Mouse (Mus musculus) embryonic fibroblast, embryonic 13.5 days (primary cell): ENCODE data around the gene Lrrc75b. TPM values are rescaled to one million over a fixed set of nuclear protein-coding genes. Genes with fewer than 3 reads are reported as not detected.
"Not testable (repeated sequence)": the region's sequence is repeated elsewhere in the genome, so short reads cannot be mapped to it uniquely, and the experiment has no call there.

Experiments
- H3K27ac ChIP-seq: 2 replicates; pipeline ENCODE4 v1.5.1; 2012; ENCODE audit warnings: low read length, control low read depth, inconsistent platforms; ENCODE audit not compliant: insufficient read depth
- H3K4me1 ChIP-seq: 2 replicates; pipeline ENCODE4 v1.6.1; 2011; ENCODE audit warnings: low read length; ENCODE audit not compliant: control insufficient read depth, insufficient read depth
- H3K4me3 ChIP-seq: 2 replicates; pipeline ENCODE4 v1.5.1; 2011; ENCODE audit warnings: mild to moderate bottlenecking, control low read depth, low read length; ENCODE audit not compliant: insufficient read depth
- CTCF ChIP-seq: IDR thresholded peaks from 2 replicates; pipeline ENCODE4 v1.5.1; 2011; ENCODE audit warnings: mild to moderate bottlenecking, control low read depth, low read length, moderate library complexity, borderline replicate concordance; ENCODE audit not compliant: insufficient read depth
- POLR2A ChIP-seq: IDR thresholded peaks from 2 replicates; pipeline ENCODE4 v1.6.1; 2011; ENCODE audit warnings: low read depth, mild to moderate bottlenecking, control low read depth, low read length, moderate library complexity
- polyA plus RNA-seq: library from polyadenylated mRNA; stranded (reverse); fragments of >200 nt; gene quantifications from 2 replicates; pipeline ENCODE4 v1.2.4, GENCODE M21; 2011; ENCODE audit warnings: low read depth; ENCODE audit not compliant: missing spikeins, insufficient read length

Lrrc75b gene
- polyA plus RNA-seq, 1 experiment: 3.2 TPM

GRCm38 (mm10) chr10:75536123-75536522 lies 24.0 kb downstream of the Lrrc75b start:
- Histone ChIP-seq H3K4me1 (peaks cover 3% of the 10 kb centered on the region; the same call in 1 of the 2 replicates), H3K4me3 (no peak overlapping the region), H3K27ac (no peak overlapping the region)
- TF ChIP-seq POLR2A: no peak
- no peak for TF ChIP-seq CTCF

- peaks cover 3% of the 10 kb centered on the region; the same call in 1 of the 2 replicates for H3K4me1 ChIP-seq
- TF ChIP-seq CTCF: no peak
- TF ChIP-seq POLR2A: no peak
- H3K27ac ChIP-seq: no peak overlapping the region
- H3K4me3 ChIP-seq: no peak overlapping the region
Measured at GRCm38 (mm10) chr10:75535423-75535822, 24.7 kb downstream of the Lrrc75b start.

GRCm38 (mm10) chr10:75534934-75535333 lies 25.2 kb downstream of the Lrrc75b start:
- Histone ChIP-seq H3K4me3 (no peak overlapping the region), H3K27ac (no peak overlapping the region), H3K4me1 (peaks cover 3% of the 10 kb centered on the region; the same call in 1 of the 2 replicates)
- no peak for TF ChIP-seq POLR2A
- no peak for TF ChIP-seq CTCF

- H3K27ac ChIP-seq: no peak overlapping the region
- H3K4me3 ChIP-seq: no peak overlapping the region
- H3K4me1 ChIP-seq: peaks cover 3% of the 10 kb centered on the region; the same call in 1 of the 2 replicates
- TF ChIP-seq CTCF (no peak), POLR2A (no peak)
Measured at GRCm38 (mm10) chr10:75534216-75534615, 25.9 kb downstream of the Lrrc75b start.

- TF ChIP-seq CTCF: no peak
- no peak for TF ChIP-seq POLR2A
- H3K4me3 ChIP-seq: no peak overlapping the region
- peaks cover 3% of the 10 kb centered on the region; the same call in 1 of the 2 replicates for H3K4me1 ChIP-seq
- H3K27ac ChIP-seq: no peak overlapping the region
Measured at GRCm38 (mm10) chr10:75531532-75532090, 28.5 kb downstream of the Lrrc75b start.

GRCm38 (mm10) chr10:75530322-75530721 lies 29.8 kb downstream of the Lrrc75b start:
- no peak for TF ChIP-seq POLR2A
- TF ChIP-seq CTCF: no peak

GRCm38 (mm10) chr10:75525450-75525849 lies 34.7 kb downstream of the Lrrc75b start:
- H3K4me1 ChIP-seq, H3K27ac ChIP-seq, H3K4me3 ChIP-seq: not testable (repeated sequence)

More at GRCm38 (mm10) chr10:75530322-75530721, 29.8 kb downstream of the Lrrc75b start:
- Histone ChIP-seq H3K4me1 (peaks cover 3% of the 10 kb centered on the region; the same call in 1 of the 2 replicates), H3K27ac (no peak overlapping the region), H3K4me3 (no peak overlapping the region)

GRCm38 (mm10) chr10:75521643-75522042 lies 38.5 kb downstream of the Lrrc75b start:
- H3K4me1 ChIP-seq: 0 out of 2 replicates have a peak, but pooled peaks cover 5% of the 10 kb centered on the region
- no peak for TF ChIP-seq CTCF
- no peak for TF ChIP-seq POLR2A
- H3K4me3 ChIP-seq: no peak overlapping the region
- H3K27ac ChIP-seq: no peak overlapping the region

GRCm38 (mm10) chr10:75520581-75520980 lies 39.5 kb downstream of the Lrrc75b start:
- peaks cover 7% of the 10 kb centered on the region for H3K4me1 ChIP-seq
- no peak overlapping the region; the same call in 1 of the 2 replicates for H3K4me3 ChIP-seq
- TF ChIP-seq CTCF (no peak), POLR2A (no peak)
- H3K27ac ChIP-seq: no peak overlapping the region

- Histone ChIP-seq H3K27ac (peak within 1 kb of the TSS; percentile 97), H3K4me1 (peaks cover 8% of the 10 kb centered on the region), H3K4me3 (peak within 1 kb of the TSS; percentile 90)
- TF ChIP-seq CTCF: no peak
- TF ChIP-seq POLR2A: peak; percentile 79
Measured at GRCm38 (mm10) chr10:75517758-75518143, 42.4 kb downstream of the Lrrc75b start, which contains the start of gene Gucd1. Gene Gucd1, minus strand, starts transcription at chr10:75517972.

- peak; percentile 81 for TF ChIP-seq POLR2A
- no peak for TF ChIP-seq CTCF
Measured at GRCm38 (mm10) chr10:75517073-75517757, 42.9 kb downstream of the Lrrc75b start, which contains the start of gene Snrpd3. Gene Snrpd3, plus strand, starts transcription at chr10:75517551.

More at GRCm38 (mm10) chr10:75517073-75517757, 42.9 kb downstream of the Lrrc75b start, which contains the start of gene Snrpd3:
- Histone ChIP-seq H3K4me3 (peak within 1 kb of the TSS; percentile 90), H3K27ac (peak within 1 kb of the TSS; percentile 97), H3K4me1 (peaks cover 8% of the 10 kb centered on the region)
